Mouse (Mus musculus) forebrain, embryonic 13.5 days (tissue): ENCODE measurements around the gene Rybp. TPM values are rescaled to one million over a fixed set of nuclear protein-coding genes. Genes with fewer than 3 reads are reported as not detected.

Source experiments
- ATAC-seq: fragments of 200-750 bp; cut with Nextera tagmentation; 2 replicates; pipeline ENCODE4 v1.8.0; 2017
- H3K27ac ChIP-seq: fragments of 300-500 bp; sonication (generic); 2 replicates; pipeline ENCODE4 v1.5.1; 2015; ENCODE audit warnings: inconsistent platforms, mild to moderate bottlenecking, moderate library complexity
- H3K27me3 ChIP-seq: fragments of 300-500 bp; sonication (generic); 2 replicates; pipeline ENCODE4 v1.6.1; 2015; ENCODE audit warnings: mild to moderate bottlenecking, inconsistent platforms
- H3K36me3 ChIP-seq: fragments of 300-500 bp; sonication (generic); 2 replicates; pipeline ENCODE4 v1.6.1; 2015; ENCODE audit warnings: mild to moderate bottlenecking, inconsistent platforms; ENCODE audit not compliant: poor library complexity, severe bottlenecking
- H3K4me1 ChIP-seq: fragments of 300-500 bp; sonication (generic); 2 replicates; pipeline ENCODE4 v1.6.1; 2015; ENCODE audit warnings: inconsistent platforms
- H3K4me2 ChIP-seq: fragments of 300-500 bp; sonication (generic); 2 replicates; pipeline ENCODE4 v1.6.1; 2015; ENCODE audit warnings: inconsistent platforms, mild to moderate bottlenecking, moderate library complexity
- H3K4me3 ChIP-seq: fragments of 300-500 bp; sonication (generic); 2 replicates; pipeline ENCODE4 v1.5.1; 2015; ENCODE audit warnings: mild to moderate bottlenecking, inconsistent platforms
- H3K9ac ChIP-seq: fragments of 300-500 bp; sonication (generic); 2 replicates; pipeline ENCODE4 v1.6.1; 2015; ENCODE audit warnings: mild to moderate bottlenecking, inconsistent platforms
- H3K9me3 ChIP-seq: fragments of 300-500 bp; sonication (generic); replicated peaks from 2 replicates; pipeline ENCODE4 v1.6.1; 2016; ENCODE audit warnings: inconsistent platforms
- WGBS: fragments of 180-500 bp; shearing (Covaris S2); methylation state at CpG from one replicate; pipeline ENCODE4 v1.1.7; 2015; 5-methylcytosine and 5-hydroxymethylcytosine counted together
- polyA plus RNA-seq: library from polyadenylated mRNA; unstranded; fragments of >200 nt; fragmentation: Nextera tagmentation; extraction: Ambion mirVana; gene quantifications from 2 replicates; pipeline ENCODE4 v1.2.1, GENCODE M21; 2015

Rybp gene
- polyA plus RNA-seq, 1 experiment from 2014 or later, result 19.1 TPM

DNA sequence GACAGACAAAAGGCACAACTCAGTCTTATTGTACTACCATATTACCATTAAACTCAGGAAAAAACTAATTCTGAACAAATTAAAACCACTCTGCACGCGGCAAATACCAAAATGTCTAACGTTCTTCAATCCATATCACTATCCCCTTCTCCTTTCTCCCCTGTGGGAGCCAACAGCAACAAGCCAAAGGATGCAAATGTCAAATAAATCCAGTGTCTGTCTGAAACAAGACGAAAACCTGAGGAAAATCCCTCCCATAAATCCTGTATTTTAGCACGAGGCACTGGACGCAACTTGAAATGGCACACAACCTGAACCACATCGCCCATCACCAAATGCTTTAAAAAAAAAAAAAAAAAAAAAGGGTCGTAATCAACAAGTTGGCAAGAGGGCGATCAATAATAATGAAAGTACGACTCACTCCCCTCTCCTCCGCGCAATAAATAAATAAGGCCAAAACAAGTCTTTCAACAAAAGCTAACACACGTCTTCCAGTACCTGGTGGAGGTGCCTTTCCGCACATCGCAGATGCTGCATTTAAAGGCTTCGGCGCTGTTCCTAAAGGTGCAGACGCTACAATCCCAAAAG, 1.2 kb downstream of the Rybp start:
- Histone ChIP-seq H3K27me3 (peaks cover 14% of the 10 kb centered on the region), H3K9ac (peak overlapping the region; percentile 95)

DNA sequence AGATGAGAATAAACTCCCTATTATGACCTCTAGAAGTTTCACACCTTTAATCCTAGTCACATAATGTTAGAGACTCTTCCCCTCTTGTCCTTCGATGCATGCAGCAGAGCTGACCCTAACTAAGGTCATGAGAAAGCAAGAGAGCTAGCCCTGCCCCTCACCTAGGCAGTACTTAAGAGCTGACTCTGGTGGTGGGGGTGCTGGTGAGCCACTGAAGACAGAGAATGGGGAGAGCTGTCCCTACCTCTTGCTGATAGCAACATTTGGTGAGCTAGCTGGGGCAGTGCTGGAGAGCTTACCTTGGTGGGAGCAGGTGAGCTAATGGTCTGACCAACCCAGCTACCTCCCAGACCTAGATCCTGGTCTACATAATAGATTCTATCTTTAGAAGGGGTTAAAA, 8.4 kb downstream of the Rybp start:
- ATAC-seq, result no peak
- H3K27me3 ChIP-seq, result no peaks in the 10 kb centered on the region
- WGBS, result 98% methylated on average over 1 of the region's 1 CpGs
- no peak overlapping the region for H3K27ac ChIP-seq
- peaks cover 46% of the 10 kb centered on the region for H3K4me1 ChIP-seq
- no peak overlapping the region for H3K4me2 ChIP-seq
- no peak overlapping the region for H3K4me3 ChIP-seq
- H3K9me3 ChIP-seq, result no peaks in the 10 kb centered on the region
- H3K9ac ChIP-seq, result no peak overlapping the region
- no peaks in the 10 kb centered on the region for H3K36me3 ChIP-seq

More for the DNA sequence above, 1.2 kb downstream of the Rybp start:
- Histone ChIP-seq H3K27ac (peak overlapping the region; percentile 97), H3K4me3 (peak overlapping the region; percentile 73), H3K36me3 (no peaks in the 10 kb centered on the region), H3K9me3 (no peaks in the 10 kb centered on the region), H3K4me1 (peaks cover 40% of the 10 kb centered on the region), H3K4me2 (peak overlapping the region; percentile 72)
- no peak for ATAC-seq
- WGBS, result under 1% methylated on average over 18 of the region's 18 CpGs

DNA sequence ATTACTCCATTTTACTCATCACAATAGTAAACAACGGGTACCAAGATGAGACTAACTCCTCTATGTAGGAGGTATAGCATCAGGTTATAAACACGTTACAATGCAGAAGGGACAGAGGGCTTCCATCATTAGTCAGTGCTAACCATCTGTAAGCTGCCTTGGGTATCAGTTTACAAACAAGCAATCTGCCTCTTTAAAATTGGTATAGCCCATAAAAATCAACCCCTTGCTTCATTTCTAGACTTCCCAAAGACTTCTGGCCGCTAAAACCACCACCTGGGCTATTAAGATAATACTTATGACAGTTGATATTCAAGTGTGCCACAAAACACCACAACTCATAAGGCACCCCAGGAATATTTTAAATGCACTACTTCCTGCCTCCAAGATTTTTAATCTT, 10.9 kb downstream of the Rybp start:
- Histone ChIP-seq H3K9me3 (no peaks in the 10 kb centered on the region), H3K36me3 (no peaks in the 10 kb centered on the region), H3K27me3 (no peaks in the 10 kb centered on the region), H3K9ac (no peak overlapping the region), H3K4me1 (peaks cover 43% of the 10 kb centered on the region), H3K4me3 (no peak overlapping the region), H3K4me2 (no peak overlapping the region), H3K27ac (no peak overlapping the region)
- ATAC-seq, result no peak
- WGBS, result 86% methylated on average over 3 of the region's 3 CpGs

DNA sequence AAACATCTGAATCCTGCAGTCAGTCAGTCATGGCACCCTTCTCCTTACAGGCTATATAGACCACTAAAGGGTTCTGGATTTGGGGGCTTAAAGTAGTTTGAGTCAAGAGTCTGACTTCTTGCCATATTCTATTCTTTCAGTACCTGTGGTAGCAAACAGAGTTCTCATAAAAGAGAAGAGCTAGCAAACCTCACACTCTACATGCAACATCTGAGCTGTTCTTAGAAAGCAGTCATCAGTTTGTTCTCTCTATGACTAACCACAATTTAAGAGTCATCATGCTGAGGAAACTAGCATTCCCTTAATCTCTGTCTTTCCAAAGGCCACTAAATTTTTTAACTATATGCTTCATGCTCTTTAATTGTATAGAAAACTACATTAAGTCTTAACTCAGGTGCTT, 11.6 kb downstream of the Rybp start:
- Histone ChIP-seq H3K9ac (no peak overlapping the region), H3K36me3 (no peaks in the 10 kb centered on the region), H3K9me3 (no peaks in the 10 kb centered on the region), H3K27me3 (no peaks in the 10 kb centered on the region), H3K4me1 (peaks cover 48% of the 10 kb centered on the region), H3K4me3 (no peak overlapping the region), H3K27ac (no peak overlapping the region), H3K4me2 (no peak overlapping the region)
- no peak for ATAC-seq

DNA sequence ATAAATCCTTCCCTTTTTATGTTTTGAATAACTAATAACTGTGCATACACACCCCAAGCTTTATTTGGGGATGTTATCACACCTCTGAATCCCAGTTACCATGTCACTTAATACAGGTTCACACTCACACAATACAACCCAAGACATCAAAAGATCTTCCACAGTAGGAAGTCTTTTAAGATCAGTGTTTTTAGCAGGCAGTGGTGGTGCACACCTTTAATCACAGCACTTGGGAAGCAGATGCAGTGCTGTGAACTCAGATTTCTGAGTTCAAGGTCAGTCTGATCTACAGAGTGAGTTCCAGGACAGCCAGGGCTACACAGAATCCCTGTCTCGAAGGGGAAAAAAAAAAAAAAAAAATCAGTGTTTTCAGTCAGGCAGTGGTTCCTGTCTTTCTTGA, 13.7 kb downstream of the Rybp start:
- Histone ChIP-seq H3K36me3 (no peaks in the 10 kb centered on the region), H3K9me3 (no peaks in the 10 kb centered on the region), H3K27me3 (no peaks in the 10 kb centered on the region), H3K4me2 (no peak overlapping the region), H3K4me3 (no peak overlapping the region), H3K4me1 (peaks cover 30% of the 10 kb centered on the region), H3K27ac (no peak overlapping the region), H3K9ac (no peak overlapping the region)
- ATAC-seq, result no peak
- WGBS, result 89% methylated on average over 1 of the region's 1 CpGs

DNA sequence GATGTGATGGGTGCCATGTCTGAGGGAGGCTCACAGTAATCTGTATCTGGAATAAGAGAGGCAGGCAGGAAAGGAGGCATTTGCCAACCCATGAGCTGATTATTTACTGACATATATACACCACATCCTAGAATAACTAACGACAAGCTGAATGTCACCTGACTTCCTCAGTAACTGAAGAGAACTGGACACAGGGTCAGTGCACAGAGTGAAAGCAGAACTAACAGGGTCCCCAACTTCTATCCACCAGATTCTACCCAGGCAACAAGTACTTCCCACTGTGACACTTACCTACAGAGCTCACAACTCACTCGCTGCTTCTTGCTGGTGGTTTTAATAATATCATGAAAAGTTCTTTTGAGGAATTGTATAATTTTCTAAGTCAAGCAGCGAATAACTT, 15.3 kb downstream of the Rybp start:
- H3K9me3 ChIP-seq, result no peaks in the 10 kb centered on the region
- no peak overlapping the region for H3K9ac ChIP-seq
- 84% methylated on average over 3 of the region's 3 CpGs for WGBS
- no peak overlapping the region for H3K4me2 ChIP-seq
- no peak overlapping the region for H3K4me3 ChIP-seq
- no peak overlapping the region for H3K27ac ChIP-seq
- no peaks in the 10 kb centered on the region for H3K36me3 ChIP-seq
- H3K27me3 ChIP-seq, result no peaks in the 10 kb centered on the region
- ATAC-seq, result no peak
- peaks cover 15% of the 10 kb centered on the region for H3K4me1 ChIP-seq

DNA sequence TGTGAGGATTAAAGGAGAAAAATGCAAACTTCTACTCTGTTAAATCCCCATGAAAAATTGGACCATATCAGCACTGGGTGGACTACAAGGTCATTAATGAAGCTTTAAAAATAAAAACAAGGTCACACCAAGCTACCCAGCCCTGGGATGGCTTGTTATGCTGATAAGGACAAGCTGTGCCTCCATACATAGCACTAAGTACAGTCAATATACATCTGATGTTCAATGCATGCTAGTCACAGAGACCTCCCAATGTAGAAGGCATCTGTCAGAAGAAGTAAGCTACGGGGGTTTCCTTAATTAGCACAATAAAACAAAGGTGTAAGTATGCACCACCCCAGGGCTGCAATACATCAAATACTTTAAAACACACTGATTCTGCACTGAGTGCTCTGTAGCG, 16.5 kb downstream of the Rybp start:
- Histone ChIP-seq H3K27ac (no peak overlapping the region), H3K9ac (no peak overlapping the region), H3K9me3 (no peaks in the 10 kb centered on the region), H3K4me2 (no peak overlapping the region), H3K36me3 (no peaks in the 10 kb centered on the region), H3K27me3 (no peaks in the 10 kb centered on the region), H3K4me1 (peaks cover 11% of the 10 kb centered on the region; the same call in 1 of the 2 replicates), H3K4me3 (no peak overlapping the region)
- WGBS, result 81% methylated on average over 2 of the region's 2 CpGs
- ATAC-seq, result no peak

DNA sequence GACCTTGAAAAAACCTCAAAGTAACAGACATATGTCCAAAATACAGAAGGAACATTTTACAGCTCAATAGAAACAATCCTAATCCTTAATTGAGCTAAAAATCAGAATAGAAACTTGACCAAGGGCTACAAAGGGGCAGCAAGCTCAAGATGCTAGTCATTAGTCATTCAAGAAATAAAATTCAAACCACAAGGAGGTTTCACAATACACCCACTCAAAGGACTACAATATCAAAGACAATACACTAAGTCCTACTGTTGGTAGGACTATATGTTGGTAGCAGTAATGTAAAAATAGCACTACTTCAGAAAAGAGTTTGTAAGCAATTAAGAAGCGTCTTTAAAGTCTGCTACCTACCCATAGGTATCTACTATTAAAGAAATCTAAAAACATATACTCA, 27.7 kb downstream of the Rybp start:
- ATAC-seq, result no peak
- H3K4me3 ChIP-seq, result no peak overlapping the region
- no peaks in the 10 kb centered on the region for H3K9me3 ChIP-seq
- H3K36me3 ChIP-seq, result no peaks in the 10 kb centered on the region
- no peak overlapping the region for H3K4me2 ChIP-seq
- no peak overlapping the region for H3K27ac ChIP-seq
- WGBS, result 93% methylated on average over 1 of the region's 1 CpGs
- H3K27me3 ChIP-seq, result no peaks in the 10 kb centered on the region
- peaks cover 13% of the 10 kb centered on the region for H3K4me1 ChIP-seq
- no peak overlapping the region for H3K9ac ChIP-seq

DNA sequence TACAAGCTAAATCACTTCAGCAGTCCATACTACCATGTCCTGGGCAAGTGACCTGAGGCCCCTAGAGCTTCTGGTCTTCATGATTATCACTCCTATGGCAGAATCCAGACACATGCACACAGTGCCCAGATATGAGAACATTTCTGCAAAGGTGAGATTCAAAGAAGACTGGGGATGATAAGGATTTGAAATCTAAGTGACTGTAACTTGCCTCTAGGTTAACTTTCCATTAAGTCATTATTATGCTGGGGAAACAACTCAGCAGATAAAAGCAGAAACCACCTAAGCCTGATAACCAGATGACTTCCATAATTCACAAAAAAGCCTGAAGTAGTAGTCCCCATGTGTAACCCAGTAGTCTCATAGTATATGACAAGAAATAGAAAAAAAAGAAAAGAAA, 29.0 kb downstream of the Rybp start:
- ATAC-seq, result no peak
- no peak overlapping the region for H3K9ac ChIP-seq
- H3K9me3 ChIP-seq, result no peaks in the 10 kb centered on the region
- no peak overlapping the region for H3K27ac ChIP-seq
- H3K36me3 ChIP-seq, result no peaks in the 10 kb centered on the region
- no peak overlapping the region for H3K4me2 ChIP-seq
- H3K4me1 ChIP-seq, result peaks cover 21% of the 10 kb centered on the region
- no peaks in the 10 kb centered on the region for H3K27me3 ChIP-seq
- no peak overlapping the region for H3K4me3 ChIP-seq

DNA sequence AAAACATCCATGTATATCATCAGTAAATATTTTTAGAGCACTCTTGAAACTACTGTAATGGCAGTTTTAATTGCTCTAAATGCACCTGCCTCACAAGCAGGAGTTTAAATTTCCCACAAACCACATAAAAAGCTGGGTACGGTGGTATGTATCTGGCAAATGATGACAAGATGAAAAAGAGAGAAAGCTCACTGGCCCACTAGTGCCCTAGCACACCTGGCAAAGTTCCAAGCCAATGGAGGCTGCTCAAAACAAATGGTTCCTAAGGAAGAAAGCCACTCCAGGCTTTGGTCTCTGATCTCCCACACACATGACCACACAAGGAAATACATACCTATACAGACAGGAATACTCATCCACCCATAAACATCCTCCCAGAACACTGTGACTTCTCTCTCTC, 31.9 kb downstream of the Rybp start:
- ATAC-seq, result no peak
- Histone ChIP-seq H3K4me3 (no peak overlapping the region), H3K36me3 (no peaks in the 10 kb centered on the region), H3K27me3 (no peaks in the 10 kb centered on the region), H3K4me2 (no peak overlapping the region), H3K9ac (no peak overlapping the region), H3K27ac (no peak overlapping the region), H3K4me1 (peaks cover 24% of the 10 kb centered on the region), H3K9me3 (no peaks in the 10 kb centered on the region)
- WGBS, result 61% methylated on average over 1 of the region's 1 CpGs

DNA sequence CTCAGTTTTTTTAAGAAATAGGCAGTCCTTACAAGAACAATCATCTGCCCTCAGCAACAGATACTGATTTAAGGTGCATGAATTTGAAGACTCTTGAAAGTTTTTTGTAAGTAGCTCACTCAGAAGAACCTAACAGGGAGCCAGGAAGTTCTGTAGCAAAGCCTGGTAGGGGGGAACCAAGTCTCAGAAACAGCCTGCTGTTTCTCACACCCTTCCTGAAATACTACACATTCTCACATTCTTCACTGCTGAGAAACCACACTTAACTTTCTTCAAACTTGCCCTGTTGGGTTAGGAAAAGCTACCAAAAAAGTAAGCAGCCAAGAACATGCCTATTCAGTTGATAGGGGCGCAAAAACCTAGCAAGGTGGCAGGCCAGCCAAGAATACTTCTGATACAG, 32.6 kb downstream of the Rybp start:
- H3K4me3 ChIP-seq, result no peak overlapping the region
- 80% methylated on average over 1 of the region's 1 CpGs for WGBS
- H3K9ac ChIP-seq, result no peak overlapping the region
- H3K27ac ChIP-seq, result no peak overlapping the region
- no peak for ATAC-seq
- H3K36me3 ChIP-seq, result no peaks in the 10 kb centered on the region
- H3K9me3 ChIP-seq, result no peaks in the 10 kb centered on the region
- no peak overlapping the region for H3K4me2 ChIP-seq
- H3K27me3 ChIP-seq, result no peaks in the 10 kb centered on the region
- H3K4me1 ChIP-seq, result peaks cover 24% of the 10 kb centered on the region

DNA sequence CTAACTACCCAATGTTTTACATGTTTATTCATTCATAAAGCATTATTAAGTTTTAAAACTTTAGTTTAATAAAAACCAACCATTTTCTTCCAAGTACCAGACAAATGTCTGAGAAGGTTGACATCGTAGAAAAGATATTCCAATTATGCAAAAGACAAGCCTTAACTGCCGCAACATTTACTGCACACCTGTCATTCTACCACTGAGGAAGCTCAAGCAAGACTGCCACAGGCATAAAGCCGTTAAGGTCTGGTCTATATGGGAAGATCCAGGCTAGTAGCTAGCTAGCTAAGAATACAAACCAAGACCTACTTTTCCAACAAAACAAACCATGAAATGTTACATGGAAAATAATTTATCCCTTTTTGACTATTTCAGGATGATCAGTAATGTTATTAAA, 42.8 kb downstream of the Rybp start:
- Histone ChIP-seq H3K9me3 (no peaks in the 10 kb centered on the region), H3K4me2 (no peak overlapping the region), H3K9ac (no peak overlapping the region), H3K27me3 (no peaks in the 10 kb centered on the region), H3K4me1 (peaks cover 15% of the 10 kb centered on the region), H3K36me3 (no peaks in the 10 kb centered on the region), H3K4me3 (no peak overlapping the region), H3K27ac (no peak overlapping the region)
- WGBS, result 67% methylated on average over 3 of the region's 3 CpGs
- ATAC-seq, result no peak

DNA sequence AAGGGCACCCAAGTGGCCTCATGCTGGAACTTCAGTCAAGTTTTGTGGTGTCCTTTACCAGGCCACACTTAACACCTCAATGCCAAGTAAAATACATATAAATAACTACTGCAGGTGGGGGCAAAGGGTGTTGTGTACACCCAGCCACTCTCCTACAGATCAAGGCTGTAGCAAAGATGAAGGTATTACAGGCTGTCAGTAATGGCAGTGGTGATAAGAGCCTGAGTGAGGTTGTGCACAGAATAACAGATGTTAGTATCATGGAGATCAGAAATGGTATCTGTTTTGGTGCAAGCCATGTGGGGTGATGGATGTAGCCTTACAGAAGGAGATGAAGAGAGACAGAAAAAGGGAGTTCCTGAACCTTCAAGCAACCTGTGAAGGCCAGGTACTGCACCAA, 52.2 kb downstream of the Rybp start:
- no peak overlapping the region for H3K4me2 ChIP-seq
- no peak for ATAC-seq
- H3K4me3 ChIP-seq, result no peak overlapping the region

More for the DNA sequence above, 52.2 kb downstream of the Rybp start:
- no peaks in the 10 kb centered on the region for H3K27me3 ChIP-seq
- no peak overlapping the region for H3K9ac ChIP-seq
- H3K27ac ChIP-seq, result no peak overlapping the region
- no peaks in the 10 kb centered on the region for H3K9me3 ChIP-seq
- H3K4me1 ChIP-seq, result peaks cover 33% of the 10 kb centered on the region
- H3K36me3 ChIP-seq, result no peaks in the 10 kb centered on the region
